Mouse (Mus musculus): Measurements from ENCODE around the gene Spata13. TPM values are rescaled to one million over a fixed set of nuclear protein-coding genes. Genes with fewer than 3 reads are reported as not detected.

Spata13 gene
- polyA plus RNA-seq, 1 experiment from 2014 or later, result 18.1 TPM

GRCm38 (mm10) chr14:60621076-60621475, 12.7 kb upstream of the Spata13 start:
- WGBS, result 22% methylated on average over 9 of the region's 9 CpGs
- no peak overlapping the region for H3K27ac ChIP-seq
- ATAC-seq (ENCODE audit: borderline replicate concordance, extremely low read depth, low FRiP score, low TSS enrichment), result no peak
- no peaks in the 10 kb centered on the region for H3K27me3 ChIP-seq
- H3K36me3 ChIP-seq, result no peaks in the 10 kb centered on the region
- no peaks in the 10 kb centered on the region for H3K4me1 ChIP-seq
- no peak overlapping the region for H3K4me2 ChIP-seq
- no peaks in the 10 kb centered on the region for H3K9me3 ChIP-seq
- H3K4me3 ChIP-seq, result no peak overlapping the region
- no peak overlapping the region for H3K9ac ChIP-seq

- 63% methylated on average over 6 of the region's 6 CpGs for WGBS
- H3K4me1 ChIP-seq, result no peaks in the 10 kb centered on the region
- H3K36me3 ChIP-seq, result no peaks in the 10 kb centered on the region
- no peak overlapping the region for H3K4me3 ChIP-seq
- no peak overlapping the region for H3K27ac ChIP-seq
- no peaks in the 10 kb centered on the region for H3K9me3 ChIP-seq
- no peaks in the 10 kb centered on the region for H3K27me3 ChIP-seq
- ATAC-seq (ENCODE audit: borderline replicate concordance, extremely low read depth, low FRiP score, low TSS enrichment), result no peak
- H3K9ac ChIP-seq, result no peak overlapping the region
- H3K4me2 ChIP-seq, result no peak overlapping the region
Measured at GRCm38 (mm10) chr14:60625486-60625885, 8.3 kb upstream of the Spata13 start.

- Histone ChIP-seq H3K9ac (no peak overlapping the region), H3K4me3 (no peak overlapping the region), H3K27ac (no peak overlapping the region), H3K36me3 (no peaks in the 10 kb centered on the region), H3K9me3 (no peaks in the 10 kb centered on the region), H3K4me2 (no peak overlapping the region), H3K27me3 (peaks cover 12% of the 10 kb centered on the region), H3K4me1 (peaks cover 10% of the 10 kb centered on the region)
- WGBS, result 64% methylated on average over 9 of the region's 9 CpGs
- ATAC-seq (ENCODE audit: borderline replicate concordance, extremely low read depth, low FRiP score, low TSS enrichment), result no peak
Measured at GRCm38 (mm10) chr14:60629887-60630460, 3.8 kb upstream of the Spata13 start.

GRCm38 (mm10) chr14:60630981-60631380, 2.8 kb upstream of the Spata13 start:
- Histone ChIP-seq H3K9me3 (no peaks in the 10 kb centered on the region), H3K36me3 (no peaks in the 10 kb centered on the region), H3K4me1 (peaks cover 19% of the 10 kb centered on the region), H3K27me3 (peaks cover 12% of the 10 kb centered on the region), H3K27ac (no peak overlapping the region), H3K4me2 (no peak overlapping the region), H3K9ac (no peak overlapping the region), H3K4me3 (no peak overlapping the region)
- whole genome bisulfite sequencing, result 71% methylated on average over 4 of the region's 4 CpGs
- no peak for ATAC-seq (ENCODE audit: borderline replicate concordance, extremely low read depth, low FRiP score, low TSS enrichment)

- peak; percentile 62 for ATAC-seq (ENCODE audit: borderline replicate concordance, extremely low read depth, low FRiP score, low TSS enrichment)
- WGBS, result under 1% methylated on average over 45 of the region's 45 CpGs
Measured at GRCm38 (mm10) chr14:60634877-60635771, 1.3 kb downstream of the Spata13 start.

GRCm38 (mm10) chr14:60635911-60636607, 2.3 kb downstream of the Spata13 start:
- Histone ChIP-seq H3K36me3 (no peaks in the 10 kb centered on the region), H3K4me1 (peaks cover 38% of the 10 kb centered on the region), H3K4me2 (peak overlapping the region; percentile 89), H3K27me3 (peaks cover 12% of the 10 kb centered on the region), H3K9ac (no peak overlapping the region), H3K4me3 (peak overlapping the region; percentile 60), H3K9me3 (no peaks in the 10 kb centered on the region), H3K27ac (no peak overlapping the region)
- no peak for ATAC-seq (ENCODE audit: borderline replicate concordance, extremely low read depth, low FRiP score, low TSS enrichment)
- 16% methylated on average over 14 of the region's 14 CpGs for WGBS

More at GRCm38 (mm10) chr14:60634877-60635771, 1.3 kb downstream of the Spata13 start:
- no peaks in the 10 kb centered on the region for H3K36me3 ChIP-seq
- H3K4me3 ChIP-seq, result peak overlapping the region; percentile 60
- peak overlapping the region; percentile 82 for H3K27ac ChIP-seq
- H3K9me3 ChIP-seq, result no peaks in the 10 kb centered on the region
- H3K27me3 ChIP-seq, result peaks cover 12% of the 10 kb centered on the region
- H3K9ac ChIP-seq, result peak overlapping the region; percentile 54
- peak overlapping the region; percentile 89 for H3K4me2 ChIP-seq
- H3K4me1 ChIP-seq, result peaks cover 38% of the 10 kb centered on the region

- Histone ChIP-seq H3K9ac (no peak overlapping the region), H3K4me2 (peak overlapping the region; percentile 89; the same call in 1 of the 2 replicates), H3K27me3 (peaks cover 10% of the 10 kb centered on the region), H3K4me1 (peaks cover 38% of the 10 kb centered on the region), H3K4me3 (no peak overlapping the region), H3K36me3 (no peaks in the 10 kb centered on the region), H3K9me3 (no peaks in the 10 kb centered on the region), H3K27ac (no peak overlapping the region)
- ATAC-seq (ENCODE audit: borderline replicate concordance, extremely low read depth, low FRiP score, low TSS enrichment), result no peak
- 35% methylated on average over 2 of the region's 2 CpGs for WGBS
Measured at GRCm38 (mm10) chr14:60636608-60636980, 2.8 kb downstream of the Spata13 start.

- Histone ChIP-seq H3K36me3 (no peaks in the 10 kb centered on the region), H3K4me2 (no peak overlapping the region), H3K4me1 (peaks cover 38% of the 10 kb centered on the region), H3K4me3 (no peak overlapping the region), H3K27ac (no peak overlapping the region), H3K9ac (no peak overlapping the region), H3K27me3 (peaks cover 6% of the 10 kb centered on the region), H3K9me3 (no peaks in the 10 kb centered on the region)
- no peak for ATAC-seq (ENCODE audit: borderline replicate concordance, extremely low read depth, low FRiP score, low TSS enrichment)
- 68% methylated on average over 9 of the region's 9 CpGs for WGBS
Measured at GRCm38 (mm10) chr14:60636996-60637395, 3.2 kb downstream of the Spata13 start.

GRCm38 (mm10) chr14:60638159-60638558, 4.4 kb downstream of the Spata13 start:
- Histone ChIP-seq H3K27ac (no peak overlapping the region), H3K27me3 (no peaks in the 10 kb centered on the region; the same call in none of the 2 replicates), H3K9me3 (no peaks in the 10 kb centered on the region), H3K36me3 (no peaks in the 10 kb centered on the region), H3K4me2 (no peak overlapping the region), H3K4me3 (no peak overlapping the region), H3K9ac (no peak overlapping the region), H3K4me1 (peaks cover 38% of the 10 kb centered on the region)
- WGBS, result 39% methylated on average over 8 of the region's 8 CpGs
- no peak for ATAC-seq (ENCODE audit: borderline replicate concordance, extremely low read depth, low FRiP score, low TSS enrichment)

GRCm38 (mm10) chr14:60639195-60639594, 5.4 kb downstream of the Spata13 start:
- Histone ChIP-seq H3K9me3 (no peaks in the 10 kb centered on the region), H3K36me3 (no peaks in the 10 kb centered on the region), H3K9ac (no peak overlapping the region), H3K4me2 (no peak overlapping the region), H3K27me3 (no peaks in the 10 kb centered on the region), H3K27ac (no peak overlapping the region), H3K4me1 (peaks cover 34% of the 10 kb centered on the region), H3K4me3 (no peak overlapping the region)
- ATAC-seq (ENCODE audit: borderline replicate concordance, extremely low read depth, low FRiP score, low TSS enrichment), result no peak
- 77% methylated on average over 9 of the region's 9 CpGs for WGBS

GRCm38 (mm10) chr14:60641120-60641519, 7.3 kb downstream of the Spata13 start:
- H3K9me3 ChIP-seq, result no peaks in the 10 kb centered on the region
- ATAC-seq (ENCODE audit: borderline replicate concordance, extremely low read depth, low FRiP score, low TSS enrichment), result no peak
- H3K36me3 ChIP-seq, result no peaks in the 10 kb centered on the region
- no peaks in the 10 kb centered on the region for H3K27me3 ChIP-seq
- H3K4me2 ChIP-seq, result no peak overlapping the region
- WGBS, result 66% methylated on average over 6 of the region's 6 CpGs
- no peak overlapping the region for H3K27ac ChIP-seq
- H3K4me3 ChIP-seq, result no peak overlapping the region
- no peak overlapping the region for H3K9ac ChIP-seq
- H3K4me1 ChIP-seq, result peaks cover 18% of the 10 kb centered on the region

- ATAC-seq (ENCODE audit: borderline replicate concordance, extremely low read depth, low FRiP score, low TSS enrichment), result no peak
- Histone ChIP-seq H3K4me1 (peaks cover 15% of the 10 kb centered on the region; the same call in 1 of the 2 replicates), H3K36me3 (no peaks in the 10 kb centered on the region), H3K4me2 (no peak overlapping the region), H3K27ac (no peak overlapping the region), H3K4me3 (no peak overlapping the region), H3K9ac (no peak overlapping the region), H3K9me3 (no peaks in the 10 kb centered on the region), H3K27me3 (no peaks in the 10 kb centered on the region)
- WGBS, result 85% methylated on average over 1 of the region's 1 CpGs
Measured at GRCm38 (mm10) chr14:60642131-60642530, 8.3 kb downstream of the Spata13 start.

Data from lung, embryonic 15.5 days (tissue).